Mouse (Mus musculus): ENCODE results near the gene Pmepa1.

Gene Pmepa1

GRCm38 (mm10) chr2:173224097-173224496 is 52.2 kb downstream of the Pmepa1 start:
- DNase-seq = no peak

DNA sequence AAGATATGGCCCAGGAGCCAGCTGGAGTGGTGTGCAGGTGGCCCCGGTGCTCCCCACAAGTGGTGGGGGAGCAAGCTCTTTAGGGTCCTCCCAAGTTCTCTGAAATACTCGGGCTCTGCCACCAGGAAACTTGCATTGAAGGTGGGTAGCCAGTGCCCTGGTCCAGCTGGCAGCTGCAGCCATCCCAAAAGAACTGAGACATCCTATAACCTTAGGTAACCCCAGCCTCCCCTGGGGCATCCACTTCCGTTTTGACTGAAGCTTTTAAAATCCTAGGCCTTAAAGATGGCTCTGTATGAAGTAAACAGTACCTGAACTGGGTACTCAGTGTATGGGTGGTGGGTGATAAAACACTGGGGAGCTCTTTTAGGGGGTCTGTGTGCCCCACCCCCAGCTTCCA is 52.8 kb downstream of the Pmepa1 start:
- no peak for DNase-seq

DNA sequence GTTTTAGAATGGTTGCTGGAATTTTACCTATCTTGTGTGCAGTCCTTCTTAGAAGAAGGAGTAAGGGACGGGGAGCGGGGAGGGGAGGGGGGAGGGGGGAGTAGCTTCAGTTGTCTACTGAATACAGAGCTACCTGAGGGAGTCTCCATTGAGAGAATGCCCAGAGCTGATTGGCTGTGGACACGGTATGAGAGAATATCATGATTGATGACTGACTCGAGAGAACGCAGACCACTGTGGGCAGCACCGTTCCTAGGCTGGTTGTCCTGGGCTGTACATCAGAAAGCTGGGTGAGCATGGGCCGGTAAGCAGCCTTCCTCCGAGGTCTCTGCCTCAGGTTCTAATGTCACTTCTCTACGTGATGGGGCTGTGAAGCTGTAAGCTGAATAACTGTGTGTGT is 55.6 kb downstream of the Pmepa1 start:
- peak in 1 of 2 experiments; percentile 0 for DNase-seq

- DNase-seq = peak; percentile 56 to 70
These were observed 56.9 kb downstream of the Pmepa1 start for GRCm38 (mm10) chr2:173219256-173219954.

GRCm38 (mm10) chr2:173218416-173219141 is 57.8 kb downstream of the Pmepa1 start, which contains the start of gene Zbp1:
Gene Zbp1 (minus strand): TSS chr2:173218923.
- DNase-seq = peak in 1 of 2 experiments; percentile 24

GRCm38 (mm10) chr2:173217763-173218258 is 58.5 kb downstream of the Pmepa1 start:
- DNase-seq = peak in 1 of 2 experiments; percentile 2

GRCm38 (mm10) chr2:173217246-173217645 is 59.1 kb downstream of the Pmepa1 start:
- DNase-seq = peak in 1 of 2 experiments; percentile 0

DNA sequence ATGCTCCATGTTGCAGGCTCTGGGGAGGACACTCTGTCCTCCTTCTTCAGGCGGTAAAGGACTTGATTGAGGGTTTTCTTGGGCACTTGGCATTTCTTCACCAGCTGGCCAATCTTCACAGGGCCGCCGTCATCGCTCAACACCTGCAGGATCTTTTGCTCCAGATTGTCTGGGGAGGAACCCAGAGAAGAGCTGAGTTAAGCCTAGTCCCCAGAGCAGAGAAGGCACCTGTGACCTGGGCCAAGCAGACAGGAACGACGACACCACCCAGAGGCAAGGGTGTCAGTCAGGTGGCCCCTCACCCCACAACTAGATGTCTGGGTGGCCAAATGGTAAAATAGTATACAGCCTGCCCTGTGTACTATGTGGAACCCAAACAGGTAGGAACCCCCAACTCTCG is 59.5 kb downstream of the Pmepa1 start:
- DNase-seq = peak in 1 of 2 experiments; percentile 0

- DNase-seq = no peak
These were observed 64.1 kb downstream of the Pmepa1 start for GRCm38 (mm10) chr2:173212227-173212626.

GRCm38 (mm10) chr2:173209091-173209815 is 67.1 kb downstream of the Pmepa1 start:
- DNase-seq = no peak

DNA sequence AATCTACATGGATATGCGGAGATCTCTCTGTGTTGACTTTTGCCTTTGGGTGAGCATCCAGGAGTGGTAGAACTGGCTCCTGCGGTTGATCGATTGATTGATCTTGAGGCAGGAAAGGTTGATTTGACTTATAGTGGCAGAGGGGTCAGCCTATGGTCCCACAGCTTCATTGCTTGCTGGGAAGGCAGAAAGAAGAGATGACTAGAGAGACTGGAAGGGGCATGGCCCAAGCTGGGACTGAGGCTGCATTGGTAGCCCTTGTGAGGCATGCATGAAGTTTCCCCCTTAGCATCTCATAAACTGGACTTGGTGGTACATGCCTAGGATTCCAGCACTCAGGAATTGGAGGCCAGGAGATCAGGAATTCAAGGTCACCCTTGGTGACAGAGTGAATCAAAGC is 69.3 kb downstream of the Pmepa1 start:
- DNase-seq = no peak

DNA sequence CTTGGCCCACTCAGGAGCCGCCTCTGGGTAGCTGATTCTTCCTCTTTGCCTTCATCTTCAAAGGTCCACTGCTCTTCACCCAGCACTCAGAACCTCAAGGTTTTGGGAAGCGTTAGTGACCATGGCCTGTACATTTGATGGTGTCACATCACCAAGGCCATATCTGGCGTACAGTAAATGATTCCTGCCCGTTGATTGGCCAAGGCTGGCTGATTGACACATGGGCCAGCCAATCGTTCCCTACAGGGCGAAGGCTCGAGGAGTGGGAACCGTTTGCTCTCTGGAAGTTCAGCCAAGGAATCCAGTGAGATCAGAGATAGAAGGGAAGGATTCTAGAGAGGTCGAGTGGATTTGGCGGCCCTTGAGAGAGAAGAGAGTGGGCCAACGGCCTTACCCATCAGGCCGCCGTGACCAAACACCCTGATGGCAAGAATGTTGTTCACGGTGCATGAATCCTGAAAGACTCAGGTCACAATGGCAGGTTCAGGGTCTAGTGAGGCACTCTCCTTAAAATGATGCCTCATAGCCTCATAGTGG is 70.7 kb downstream of the Pmepa1 start:
- DNase-seq = no peak

DNA sequence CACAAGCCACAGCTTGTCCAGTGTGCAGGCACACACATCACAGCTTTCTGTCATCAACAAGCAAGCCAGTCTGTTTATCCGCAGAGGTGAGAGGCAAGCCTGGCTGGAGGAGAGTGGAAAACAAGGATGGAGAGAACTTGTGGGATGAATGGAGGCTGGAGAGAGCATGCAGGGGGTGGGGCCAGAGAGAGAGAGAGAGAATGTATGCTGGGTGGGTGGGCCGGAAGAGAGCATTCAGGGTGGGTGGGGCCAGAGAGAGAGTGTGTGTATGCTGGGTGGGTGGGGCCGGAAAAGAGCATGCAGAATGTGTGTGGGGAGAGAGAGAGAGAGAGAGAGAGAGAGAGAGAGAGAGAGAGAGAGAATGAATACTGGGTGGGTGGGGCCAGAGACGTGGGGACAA is 71.7 kb downstream of the Pmepa1 start:
- DNase-seq = no peak

GRCm38 (mm10) chr2:173203726-173204125 is 72.6 kb downstream of the Pmepa1 start:
- no peak for DNase-seq

DNA sequence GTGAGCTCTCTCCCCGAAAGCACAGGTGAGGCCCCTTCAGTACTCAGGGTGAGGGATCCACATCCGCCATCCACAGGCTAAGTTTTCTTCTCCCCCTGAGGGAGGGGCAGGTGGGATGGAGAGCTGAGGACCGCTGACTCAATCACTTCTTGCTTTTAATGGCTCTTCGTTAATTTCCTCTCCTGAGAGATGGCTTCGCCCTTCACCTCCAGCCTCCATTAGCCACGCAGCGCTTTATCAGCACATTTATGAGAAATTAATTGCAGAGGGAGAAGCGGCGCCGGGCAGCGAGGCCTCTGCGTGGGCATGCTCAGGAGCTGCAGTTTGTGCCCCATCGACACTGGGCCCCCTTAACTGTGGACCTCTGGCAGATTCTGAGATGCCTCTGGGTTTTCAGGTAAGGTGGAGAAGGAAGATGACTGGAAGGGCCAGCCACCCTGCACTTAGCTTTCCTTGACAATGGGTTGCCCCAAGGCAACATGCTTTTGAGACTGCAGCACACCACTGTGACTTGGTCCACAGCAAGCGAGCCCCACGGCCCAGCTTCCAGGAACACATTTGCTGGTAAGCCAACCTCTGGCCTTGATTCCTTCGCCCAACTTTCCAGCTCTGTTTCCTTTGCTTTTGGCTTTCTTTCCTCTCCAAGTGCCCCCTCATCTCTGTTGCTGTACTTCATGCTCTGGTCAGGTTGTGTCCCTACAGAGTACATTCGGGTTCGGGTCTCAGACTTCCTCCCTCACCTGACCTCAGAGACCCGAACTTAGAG is 73.2 kb downstream of the Pmepa1 start:
- DNase-seq = no peak

DNA sequence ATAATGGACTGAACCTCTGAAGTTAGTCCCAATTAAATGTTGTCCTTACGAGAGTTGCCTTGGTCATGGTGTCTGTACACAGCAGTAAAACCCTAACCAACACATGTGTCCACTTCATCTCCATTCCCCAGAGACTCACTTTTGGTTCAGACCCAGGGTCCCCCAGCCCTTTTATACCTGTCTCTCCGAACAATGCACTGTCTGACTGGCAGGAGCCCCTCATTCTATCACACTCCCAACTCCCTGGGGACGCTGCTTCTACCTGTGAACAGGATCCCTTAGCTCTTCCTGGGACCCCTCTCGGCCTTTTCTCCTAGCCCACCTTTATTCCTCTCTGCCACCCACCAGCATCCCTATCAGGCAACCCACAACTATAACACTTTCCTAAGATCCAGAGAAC is 81.5 kb downstream of the Pmepa1 start:
- DNase-seq = no peak

DNA sequence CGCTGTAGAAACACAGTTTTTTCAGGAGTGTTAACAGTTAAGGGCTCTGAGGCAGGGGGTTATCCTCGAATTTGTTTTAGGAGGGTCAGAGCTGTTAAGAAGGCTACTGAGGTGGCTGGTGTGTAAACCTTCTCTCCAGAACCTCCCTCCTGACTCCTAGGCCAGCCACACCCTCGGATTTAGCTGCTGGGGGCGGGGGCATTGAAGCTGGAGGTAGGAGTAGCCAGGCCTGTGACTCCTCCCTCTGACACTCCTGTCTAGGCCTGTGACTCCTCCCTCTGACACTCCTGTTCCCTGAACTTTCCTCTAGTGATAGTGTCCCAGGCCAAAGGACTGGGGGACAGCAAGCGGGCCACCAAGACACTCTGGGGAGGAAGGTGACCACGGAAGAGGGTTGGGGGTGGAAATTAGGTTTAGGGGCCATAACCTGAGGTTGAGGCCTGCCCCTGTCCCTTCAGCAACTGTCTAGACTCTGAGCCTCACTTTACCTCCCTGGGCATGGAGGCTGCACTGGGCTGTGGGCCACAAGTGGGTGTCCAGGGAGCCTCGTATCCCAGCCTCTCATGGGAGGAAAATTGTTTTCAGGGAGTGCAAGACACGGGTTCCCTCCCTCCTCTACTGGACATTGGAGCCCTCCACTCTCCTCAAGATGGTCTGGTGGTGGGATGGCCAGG is 89.0 kb downstream of the Pmepa1 start:
- DNase-seq = peak; percentile 71

DNA sequence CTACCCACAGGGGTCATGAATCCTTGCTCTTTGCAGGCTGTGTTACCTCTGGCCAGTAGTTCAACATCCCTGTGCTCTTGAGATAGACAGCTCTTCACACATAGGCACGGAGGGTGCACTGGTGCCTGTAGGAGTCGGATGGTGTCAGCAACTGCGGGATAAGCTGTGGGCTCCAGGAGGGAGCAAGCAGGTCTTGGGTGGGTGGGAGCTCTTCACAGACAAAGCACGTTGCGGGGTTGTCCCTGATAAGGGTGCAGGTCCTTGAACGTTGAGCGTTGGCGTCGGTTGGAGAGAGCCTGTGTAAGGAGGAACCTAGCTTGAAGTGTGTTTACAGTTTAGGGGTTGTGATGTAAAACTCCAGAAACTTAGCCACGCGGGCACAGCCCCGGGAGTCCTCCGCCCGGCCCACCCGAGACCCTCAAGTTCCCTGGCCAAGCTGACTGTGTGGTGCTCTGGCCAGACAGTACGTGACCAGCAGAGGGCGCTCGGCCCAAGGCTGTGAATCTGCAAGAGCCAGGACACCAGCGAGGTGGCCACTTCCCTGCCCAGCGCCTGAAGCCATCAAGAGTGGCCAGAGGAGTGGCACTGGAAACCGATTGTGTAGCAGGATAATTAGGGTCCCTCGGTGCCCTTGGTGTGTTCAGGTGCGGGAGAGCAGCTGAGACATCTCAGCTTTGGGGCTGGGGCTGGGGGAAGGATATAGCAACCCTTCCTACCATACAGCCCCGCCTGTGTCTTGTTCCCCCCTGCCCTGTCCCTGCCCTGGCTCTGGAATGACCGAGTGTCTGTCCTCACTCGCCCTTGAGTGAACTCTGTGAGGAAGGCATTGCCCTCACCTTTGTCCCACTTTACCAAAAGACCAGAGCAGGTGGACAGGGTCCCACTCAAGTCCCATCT is 90.0 kb downstream of the Pmepa1 start:
- DNase-seq = peak; percentile 86 to 96

DNA sequence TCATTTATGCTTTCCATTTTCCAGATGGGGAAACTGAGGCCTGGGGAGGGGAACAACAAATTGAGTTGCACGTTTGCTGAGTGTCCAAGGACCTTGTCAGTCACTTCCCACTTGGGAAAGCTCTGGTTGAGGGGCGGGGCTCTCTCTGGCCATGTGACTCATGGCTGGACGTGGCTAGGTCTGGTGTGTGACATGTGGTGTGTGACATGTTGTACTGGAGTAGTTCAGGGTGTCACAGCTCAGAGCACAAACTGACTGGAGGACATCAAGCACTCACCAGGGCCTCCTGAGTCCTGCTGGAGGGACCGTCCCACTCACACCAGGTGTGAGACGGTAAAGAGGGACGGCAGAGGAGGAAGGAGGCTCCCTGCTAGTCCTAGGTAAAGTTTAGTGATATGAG is 91.1 kb downstream of the Pmepa1 start:
- DNase-seq = no peak

DNA sequence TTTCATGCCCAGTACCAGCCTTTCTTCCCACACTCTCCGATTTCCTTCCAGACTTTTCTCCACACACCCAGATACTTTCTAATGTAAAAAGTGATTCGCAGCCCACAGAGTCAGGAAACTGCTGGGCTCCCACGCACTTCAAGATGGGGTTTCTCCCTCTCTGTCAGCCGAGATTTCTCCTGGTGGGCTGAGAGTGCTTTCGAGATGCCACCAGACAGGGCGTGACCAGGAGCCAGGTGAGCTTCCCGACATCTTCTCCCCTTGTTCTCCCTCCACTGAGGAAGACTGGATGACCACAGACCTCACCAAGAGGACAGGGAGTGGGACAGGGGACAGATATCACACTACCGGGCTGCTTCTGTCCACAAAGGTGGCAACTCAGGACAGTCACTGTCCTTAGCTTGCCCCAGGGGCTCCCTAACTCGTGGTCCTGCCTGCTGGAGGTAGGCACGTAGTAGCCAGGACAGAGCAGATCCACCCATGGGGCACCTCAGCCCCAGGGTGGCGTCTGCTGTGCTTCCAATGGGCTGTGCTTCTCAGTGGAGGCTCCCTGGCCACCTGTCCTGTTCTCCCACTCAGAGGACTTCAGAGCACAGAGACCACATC is 91.8 kb downstream of the Pmepa1 start:
- DNase-seq = no peak
